23 mouse cellular contexts compared by ENCODE assay signal in the genomic region with DNA sequence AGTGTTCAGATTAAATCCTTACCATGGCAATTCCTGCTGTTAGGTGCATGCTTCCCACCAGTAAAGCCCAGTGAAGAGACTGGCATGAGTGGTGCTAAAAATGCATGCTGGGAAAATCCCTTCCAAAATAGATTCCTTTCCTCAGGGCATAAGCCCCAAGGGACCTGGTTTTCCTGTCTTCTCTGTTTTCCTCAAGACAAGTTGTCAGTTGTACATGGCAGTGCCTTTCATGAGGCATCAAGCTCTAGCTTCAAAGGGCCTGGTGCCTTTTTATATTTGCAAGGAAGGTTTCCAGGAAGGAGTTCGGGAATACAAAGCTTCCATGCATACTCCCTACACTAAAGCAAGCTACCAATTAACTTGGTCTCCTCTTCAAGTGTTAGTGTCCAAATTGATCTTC.
"Had no signal": no experiment of that assay in that cellular context is flagged by ENCODE, and none has a peak within 500 bp of the region (broad histone marks: within the 10 kb centered on the region; RNA-seq: fewer than 3 reads in every experiment).

No protein-coding gene starts in this region.

- H3K4me2 ChIP-seq: limb, embryonic 13.5 days; liver, embryonic 12.5 days; liver, embryonic 15.5 days; lung, embryonic 15.5 days; midbrain, embryonic 12.5 days; neural tube, embryonic 13.5 days; stomach, embryonic 15.5 days had no signal

- H3K9me3 ChIP-seq: limb, embryonic 10.5 days; limb, embryonic 13.5 days; liver, embryonic 12.5 days; liver, embryonic 15.5 days; lung, embryonic 15.5 days; megakaryocyte, embryonic 14.5 days; midbrain, embryonic 12.5 days; neural tube, embryonic 13.5 days; stomach, embryonic 15.5 days had no signal

- H3K27ac ChIP-seq: kidney, postnatal 0 days; layer of hippocampus, adult 2 months; limb, embryonic 10.5 days; limb, embryonic 13.5 days; liver, embryonic 12.5 days; liver, embryonic 15.5 days; lung, embryonic 15.5 days; midbrain, embryonic 12.5 days; neural tube, embryonic 13.5 days; stomach, embryonic 15.5 days had no signal

- ATAC-seq: liver, embryonic 12.5 days had no signal

- H3K9ac ChIP-seq: limb, embryonic 13.5 days; liver, embryonic 12.5 days; liver, embryonic 15.5 days; lung, embryonic 15.5 days; midbrain, embryonic 12.5 days; neural tube, embryonic 13.5 days; stomach, embryonic 15.5 days had no signal

- H3K4me3 ChIP-seq: layer of hippocampus, adult 2 months; limb, embryonic 10.5 days; limb, embryonic 13.5 days; liver, embryonic 12.5 days; liver, embryonic 15.5 days; lung, embryonic 15.5 days; megakaryocyte, embryonic 14.5 days; midbrain, embryonic 12.5 days; myocyte; neural tube, embryonic 13.5 days; stomach, embryonic 15.5 days had no signal

- H3K36me3 ChIP-seq: limb, embryonic 10.5 days; limb, embryonic 13.5 days; liver, embryonic 12.5 days; liver, embryonic 15.5 days; lung, embryonic 15.5 days; midbrain, embryonic 12.5 days; neural tube, embryonic 13.5 days; stomach, embryonic 15.5 days had no signal

- H3K4me1 ChIP-seq: limb, embryonic 13.5 days; liver, embryonic 12.5 days; liver, embryonic 15.5 days; lung, embryonic 15.5 days; megakaryocyte, embryonic 14.5 days; midbrain, embryonic 12.5 days; neural tube, embryonic 13.5 days; stomach, embryonic 15.5 days had no signal

- DNase-seq: kidney, adult 2 months; kidney, postnatal 25 days; layer of hippocampus, adult 9-11 months; liver; lung, adult 18-20 months; lung, postnatal 10 days; lung, postnatal 36 days; retina, postnatal 1 day; right cerebral cortex, postnatal 25 days; spleen, adult 18-20 months; thymus, postnatal 25 days had no signal

- H3K27me3 ChIP-seq: limb, embryonic 13.5 days; liver, embryonic 12.5 days; liver, embryonic 15.5 days; lung, embryonic 15.5 days; megakaryocyte, embryonic 14.5 days; midbrain, embryonic 12.5 days; neural tube, embryonic 13.5 days; stomach, embryonic 15.5 days had no signal
